Comparison of ENCODE assay signal across 29 mouse cellular contexts in genomic region chr19:15465063-15465760, GRCm38 (mm10).
DNase-seq lines count a peak whose midpoint lies in the region; ATAC-seq and TF ChIP-seq lines count a peak whose summit lies in the region.
"Had no signal": no experiment of that assay in that cellular context is flagged by ENCODE, and none has a peak within 500 bp of the region (broad histone marks: within the 10 kb centered on the region; RNA-seq: fewer than 3 reads in every experiment).

No protein-coding gene starts in this region.

- H3K4me2 ChIP-seq in hindbrain, embryonic 11.5 days (replicated peaks; ENCODE audit: low read depth, low read length) = no peak overlapping the region
- H3K4me2 ChIP-seq in hindbrain, postnatal 0 days (ENCODE audit: low read depth, low read length) = no peak overlapping the region
- 0 out of 2 replicates have a peak overlapping the region, but pooled peaks have one; percentile 25 for H3K4me2 ChIP-seq in neural tube, embryonic 12.5 days (replicated peaks)
- H3K4me2 ChIP-seq: embryonic facial prominence, embryonic 13.5 days; heart, embryonic 12.5 days; hindbrain, embryonic 14.5 days; intestine, embryonic 15.5 days; stomach, embryonic 15.5 days had no signal

- H3K4me3 ChIP-seq in hindbrain, embryonic 11.5 days (ENCODE audit: low read depth, low read length) = no peak overlapping the region
- no peak overlapping the region for H3K4me3 ChIP-seq in hindbrain, postnatal 0 days (ENCODE audit: low read length)
- H3K4me3 ChIP-seq in neural tube, embryonic 12.5 days = no peak overlapping the region
- H3K4me3 ChIP-seq in embryonic facial prominence, embryonic 10.5 days = no peak overlapping the region
- H3K4me3 ChIP-seq in heart, embryonic 10.5 days = no peak overlapping the region
- H3K4me3 ChIP-seq: embryonic facial prominence, embryonic 13.5 days; erythroblast, embryonic 14.5 days; heart, embryonic 12.5 days; intestine, embryonic 15.5 days; left cerebral cortex, adult 2 months; midbrain, embryonic 10.5 days; stomach, embryonic 15.5 days had no signal

- no peak overlapping the region for H3K9ac ChIP-seq in hindbrain, embryonic 11.5 days (ENCODE audit: low read depth, low read length)
- no peak overlapping the region for H3K9ac ChIP-seq in hindbrain, postnatal 0 days (replicated peaks; ENCODE audit: low read length)
- no peak overlapping the region for H3K9ac ChIP-seq in neural tube, embryonic 12.5 days
- H3K9ac ChIP-seq: embryonic facial prominence, embryonic 13.5 days; heart, embryonic 12.5 days; hindbrain, embryonic 14.5 days; intestine, embryonic 15.5 days; stomach, embryonic 15.5 days had no signal

- DNase-seq in hindbrain, embryonic 11.5 days (ENCODE audit: low spot score) = no peak
- no peak for DNase-seq in hindbrain, postnatal 0 days (ENCODE audit: low spot score)
- DNase-seq in neural tube, embryonic 10.5 days (ENCODE audit: extremely low spot score, low spot score) = no peak
- DNase-seq in embryonic facial prominence, embryonic 10.5 days (ENCODE audit: low spot score) = peak; percentile 39
- DNase-seq in retina, postnatal 1 day = peak; percentile 56
- DNase-seq in heart, embryonic 10.5 days (ENCODE audit: low spot score) = no peak
- no peak for DNase-seq in thymus, postnatal 36 days
- DNase-seq: adrenal gland, adult 2 months; cerebellum, adult 8-10 months; cerebellum, postnatal 36 days; gastrocnemius, postnatal 14 days; heart, adult 11 months; heart, postnatal 10 days; kidney, adult 9 months; kidney, postnatal 36 days; layer of hippocampus, adult 9-11 months; right cerebral cortex, adult 18-20 months; right cerebral cortex, postnatal 4 days had no signal

- no peaks in the 10 kb centered on the region for H3K9me3 ChIP-seq in hindbrain, embryonic 11.5 days (ENCODE audit: control insufficient read depth, low read length)
- no peaks in the 10 kb centered on the region for H3K9me3 ChIP-seq in hindbrain, postnatal 0 days (ENCODE audit: low read length)
- H3K9me3 ChIP-seq in neural tube, embryonic 12.5 days = no peaks in the 10 kb centered on the region
- H3K9me3 ChIP-seq in embryonic facial prominence, embryonic 10.5 days = no peaks in the 10 kb centered on the region
- no peaks in the 10 kb centered on the region for H3K9me3 ChIP-seq in heart, embryonic 10.5 days
- H3K9me3 ChIP-seq: embryonic facial prominence, embryonic 13.5 days; heart, embryonic 12.5 days; intestine, embryonic 15.5 days; midbrain, embryonic 10.5 days; stomach, embryonic 15.5 days had no signal

- 64% methylated on average over 9 of the region's 9 CpGs for WGBS in hindbrain, embryonic 11.5 days
- WGBS in hindbrain, postnatal 0 days = 51% methylated on average over 9 of the region's 9 CpGs
- 30% methylated on average over 9 of the region's 9 CpGs for WGBS in neural tube, embryonic 12.5 days
- 57% methylated on average over 9 of the region's 9 CpGs for WGBS in embryonic facial prominence, embryonic 10.5 days
- WGBS in heart, embryonic 10.5 days = 54% methylated on average over 9 of the region's 9 CpGs

- ATAC-seq in hindbrain, embryonic 11.5 days (ENCODE audit: low FRiP score) = peak; percentile 57; the same call in 1 of the 2 replicates
- ATAC-seq in hindbrain, postnatal 0 days = no peak
- ATAC-seq in neural tube, embryonic 12.5 days (ENCODE audit: low FRiP score, low read depth) = peak; percentile 53; the same call in 1 of the 2 replicates
- ATAC-seq: forebrain, embryonic 16.5 days; intestine, embryonic 15.5 days had no signal

- H3K27ac ChIP-seq in hindbrain, embryonic 11.5 days (ENCODE audit: low read depth, low read length) = no peak overlapping the region
- H3K27ac ChIP-seq in hindbrain, postnatal 0 days = no peak overlapping the region
- H3K27ac ChIP-seq in neural tube, embryonic 12.5 days = no peak overlapping the region
- no peak overlapping the region for H3K27ac ChIP-seq in embryonic facial prominence, embryonic 10.5 days (replicated peaks)
- H3K27ac ChIP-seq in heart, embryonic 10.5 days = no peak overlapping the region
- H3K27ac ChIP-seq: embryonic facial prominence, embryonic 13.5 days; hindbrain, embryonic 14.5 days; intestine, embryonic 15.5 days; left cerebral cortex, adult 2 months; macrophage; midbrain, embryonic 10.5 days; stomach, embryonic 15.5 days had no signal

- H3K4me1 ChIP-seq in hindbrain, embryonic 11.5 days (replicated peaks; ENCODE audit: control insufficient read depth, insufficient read depth, low read length) = no peaks in the 10 kb centered on the region
- H3K4me1 ChIP-seq in hindbrain, postnatal 0 days (ENCODE audit: insufficient read depth, low read length) = no peaks in the 10 kb centered on the region
- 0 out of 2 replicates have a peak, but pooled peaks cover 6% of the 10 kb centered on the region for H3K4me1 ChIP-seq in neural tube, embryonic 12.5 days
- H3K4me1 ChIP-seq in embryonic facial prominence, embryonic 10.5 days = 0 out of 2 replicates have a peak, but pooled peaks cover 4% of the 10 kb centered on the region
- no peaks in the 10 kb centered on the region for H3K4me1 ChIP-seq in heart, embryonic 10.5 days
- H3K4me1 ChIP-seq: embryonic facial prominence, embryonic 13.5 days; heart, embryonic 12.5 days; intestine, embryonic 15.5 days; stomach, embryonic 15.5 days had no signal

- H3K27me3 ChIP-seq in hindbrain, embryonic 11.5 days (ENCODE audit: control insufficient read depth, insufficient read depth, low read length) = no peaks in the 10 kb centered on the region
- no peaks in the 10 kb centered on the region for H3K27me3 ChIP-seq in hindbrain, postnatal 0 days (ENCODE audit: insufficient read depth, low read length)
- no peaks in the 10 kb centered on the region for H3K27me3 ChIP-seq in neural tube, embryonic 12.5 days (replicated peaks)
- H3K27me3 ChIP-seq in embryonic facial prominence, embryonic 10.5 days (replicated peaks; ENCODE audit: low read depth, poor library complexity, severe bottlenecking) = no peaks in the 10 kb centered on the region
- H3K27me3 ChIP-seq in heart, embryonic 10.5 days (ENCODE audit: insufficient read depth, poor library complexity, severe bottlenecking) = no peaks in the 10 kb centered on the region
- H3K27me3 ChIP-seq: embryonic facial prominence, embryonic 13.5 days; heart, embryonic 12.5 days; intestine, embryonic 15.5 days; stomach, embryonic 15.5 days had no signal

- no peaks in the 10 kb centered on the region for H3K36me3 ChIP-seq in hindbrain, embryonic 11.5 days (ENCODE audit: control insufficient read depth, insufficient read depth, low read length)
- no peaks in the 10 kb centered on the region for H3K36me3 ChIP-seq in hindbrain, postnatal 0 days (ENCODE audit: insufficient read depth, low read length)
- H3K36me3 ChIP-seq in neural tube, embryonic 12.5 days = no peaks in the 10 kb centered on the region
- H3K36me3 ChIP-seq in embryonic facial prominence, embryonic 10.5 days (replicated peaks) = no peaks in the 10 kb centered on the region
- H3K36me3 ChIP-seq in heart, embryonic 10.5 days = no peaks in the 10 kb centered on the region
- H3K36me3 ChIP-seq: embryonic facial prominence, embryonic 13.5 days; heart, embryonic 12.5 days; intestine, embryonic 15.5 days; midbrain, embryonic 10.5 days; stomach, embryonic 15.5 days had no signal

- no peak for TF ChIP-seq CTCF in hindbrain, postnatal 0 days (IDR thresholded peaks at IDR 0.05; ENCODE audit: low read depth)

Comparison
In these comparisons a context has a peak if more than half of its experiments do, and no peak if none do; other contexts are left out.
1. DNase-seq: peak in embryonic facial prominence, embryonic 10.5 days (single experiment) and retina, postnatal 1 day (single experiment); none in hindbrain, embryonic 11.5 days (single experiment), hindbrain, postnatal 0 days (single experiment), neural tube, embryonic 10.5 days (single experiment), heart, embryonic 10.5 days (single experiment) and thymus, postnatal 36 days (0 of 2).